Mouse (Mus musculus): ENCODE data around the gene Hist2h2ab.
A peak's percentile ranks its signal among the peaks of the same experiment; 100 is the strongest.
"Not testable (repeated sequence)": the region's sequence is repeated elsewhere in the genome, so short reads cannot be mapped to it uniquely, and the experiment has no call there.

Gene Hist2h2ab

GRCm38 (mm10) chr3:96230404-96230803 lies 10.7 kb downstream of the Hist2h2ab start:
- Histone ChIP-seq H3K27me3 (ENCODE audit: insufficient read depth, low read length) (no peaks in the 10 kb centered on the region), H3K4me3 (replicated peaks; ENCODE audit: low read length) (no peak overlapping the region), H3K4me1 (replicated peaks; ENCODE audit: low read depth, low read length) (peaks cover 17% of the 10 kb centered on the region), H3K36me3 (ENCODE audit: insufficient read depth, low read length) (peaks cover 3% of the 10 kb centered on the region; the same call in 1 of the 2 replicates), H3K9me3 (ENCODE audit: low read length) (no peaks in the 10 kb centered on the region)
- TF ChIP-seq POU5F1 (IDR thresholded peaks at IDR 0.05; ENCODE audit: borderline replicate concordance, low read length) (no peak), CTCF (conservative IDR thresholded peaks at IDR 0.05; ENCODE audit: low read length) (no peak), NANOG (IDR thresholded peaks at IDR 0.05; ENCODE audit: borderline replicate concordance, low read length) (no peak)

DNA sequence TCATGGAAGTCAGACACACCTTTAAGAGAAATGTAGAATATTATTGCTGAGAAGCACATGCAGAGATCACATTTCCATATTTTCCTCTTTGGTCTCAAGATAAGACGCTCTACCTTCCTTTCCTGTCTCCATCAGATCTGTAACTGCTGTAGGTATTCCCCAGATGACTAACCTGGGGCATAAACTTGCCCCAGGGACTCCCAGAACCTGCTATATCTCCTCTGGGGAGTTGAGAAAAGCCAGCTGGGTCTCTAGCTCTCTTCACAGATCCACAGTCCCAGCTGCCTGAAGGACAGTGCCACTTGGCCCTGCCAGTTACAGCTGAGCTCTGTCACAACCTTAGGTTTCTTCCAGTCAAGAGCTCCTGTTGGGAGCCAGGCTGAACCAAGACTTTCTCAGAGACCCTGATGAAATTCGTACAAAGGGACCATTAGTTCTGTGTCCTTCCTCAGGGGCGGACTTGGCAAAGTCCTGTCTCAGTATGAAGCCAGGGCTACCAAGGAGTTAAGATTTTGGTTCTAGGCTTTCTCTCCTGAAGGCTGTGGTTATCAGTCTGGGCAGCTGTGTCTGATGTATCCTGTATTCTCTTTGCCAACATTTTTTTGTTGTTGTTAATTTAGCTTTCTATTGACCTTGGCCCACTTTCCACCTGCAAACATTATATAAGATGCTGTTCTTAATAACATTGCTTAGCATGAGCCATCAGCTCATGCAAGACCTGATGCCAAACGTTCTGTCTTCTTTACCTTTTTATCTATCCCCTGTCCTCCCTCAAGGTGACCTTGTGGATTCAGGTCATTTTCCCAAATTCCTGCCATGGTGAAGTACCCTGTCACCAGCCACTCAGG lies 11.5 kb downstream of the Hist2h2ab start:
- H3K36me3 ChIP-seq (ENCODE audit: insufficient read depth, low read length), result peaks cover 11% of the 10 kb centered on the region; the same call in 1 of the 2 replicates
- peaks cover 14% of the 10 kb centered on the region for H3K4me1 ChIP-seq (replicated peaks; ENCODE audit: low read depth, low read length)
- TF ChIP-seq POU5F1 (IDR thresholded peaks at IDR 0.05; ENCODE audit: borderline replicate concordance, low read length), result no peak
- TF ChIP-seq CTCF (conservative IDR thresholded peaks at IDR 0.05; ENCODE audit: low read length), result no peak
- no peak for TF ChIP-seq NANOG (IDR thresholded peaks at IDR 0.05; ENCODE audit: borderline replicate concordance, low read length)
- H3K27me3 ChIP-seq (ENCODE audit: insufficient read depth, low read length), result no peaks in the 10 kb centered on the region
- H3K4me3 ChIP-seq (replicated peaks; ENCODE audit: low read length), result no peak overlapping the region
- H3K9me3 ChIP-seq (ENCODE audit: low read length), result no peaks in the 10 kb centered on the region

DNA sequence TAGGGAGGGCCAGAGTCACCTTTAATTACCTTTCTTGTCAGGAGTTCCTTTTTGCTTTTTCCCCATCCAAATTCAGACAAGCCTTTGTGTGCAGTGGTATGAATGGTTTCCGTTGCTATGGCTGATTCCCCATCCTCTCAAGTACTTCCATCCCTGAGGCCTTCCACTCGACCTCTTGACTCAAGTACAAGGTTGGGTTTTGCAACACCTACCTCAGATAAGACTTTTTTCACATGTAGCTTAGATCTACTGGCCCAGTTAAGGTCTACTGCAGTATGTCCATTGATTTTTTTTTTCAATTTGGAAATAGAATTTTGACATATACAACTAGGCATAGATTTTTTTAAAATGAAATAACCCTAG lies 12.1 kb downstream of the Hist2h2ab start:
- H3K4me1 ChIP-seq (replicated peaks; ENCODE audit: low read depth, low read length), result peaks cover 18% of the 10 kb centered on the region
- peaks cover 17% of the 10 kb centered on the region; the same call in 1 of the 2 replicates for H3K36me3 ChIP-seq (ENCODE audit: insufficient read depth, low read length)
- H3K27me3 ChIP-seq (ENCODE audit: insufficient read depth, low read length), result no peaks in the 10 kb centered on the region
- no peak for TF ChIP-seq POU5F1 (IDR thresholded peaks at IDR 0.05; ENCODE audit: borderline replicate concordance, low read length)
- no peak for TF ChIP-seq CTCF (conservative IDR thresholded peaks at IDR 0.05; ENCODE audit: low read length)
- TF ChIP-seq NANOG (IDR thresholded peaks at IDR 0.05; ENCODE audit: borderline replicate concordance, low read length), result no peak
- no peak overlapping the region for H3K4me3 ChIP-seq (replicated peaks; ENCODE audit: low read length)
- no peaks in the 10 kb centered on the region for H3K9me3 ChIP-seq (ENCODE audit: low read length)

- Histone ChIP-seq H3K9me3 (ENCODE audit: low read length) (no peaks in the 10 kb centered on the region), H3K4me1 (replicated peaks; ENCODE audit: low read depth, low read length) (peaks cover 20% of the 10 kb centered on the region), H3K4me3 (replicated peaks; ENCODE audit: low read length) (no peak overlapping the region), H3K36me3 (ENCODE audit: insufficient read depth, low read length) (peaks cover 26% of the 10 kb centered on the region; the same call in 1 of the 2 replicates), H3K27me3 (ENCODE audit: insufficient read depth, low read length) (no peaks in the 10 kb centered on the region)
- TF ChIP-seq NANOG (IDR thresholded peaks at IDR 0.05; ENCODE audit: borderline replicate concordance, low read length) (no peak), POU5F1 (IDR thresholded peaks at IDR 0.05; ENCODE audit: borderline replicate concordance, low read length) (no peak)
These were observed 15.2 kb downstream of the Hist2h2ab start for GRCm38 (mm10) chr3:96234914-96235313.

DNA sequence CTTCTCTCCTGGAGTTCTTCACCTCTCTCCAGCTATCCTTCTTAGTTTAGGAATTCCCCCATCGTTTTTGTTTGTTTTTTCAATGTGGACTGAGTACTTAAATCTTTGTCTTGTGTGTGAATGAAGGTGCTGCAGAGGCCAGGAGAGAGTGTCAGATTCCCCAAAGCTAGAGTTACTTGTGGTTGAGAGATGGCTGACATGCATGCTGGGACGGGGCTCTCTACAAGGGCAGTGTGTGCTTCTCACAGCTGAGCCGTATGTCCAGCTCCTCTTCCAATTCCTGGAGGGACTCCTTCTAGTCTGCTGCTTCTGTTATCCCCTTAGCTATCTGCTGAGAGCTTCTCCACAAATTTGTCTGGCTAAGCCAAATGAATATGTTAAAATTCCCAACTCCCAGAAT lies 16.2 kb downstream of the Hist2h2ab start:
- Histone ChIP-seq H3K36me3 (ENCODE audit: insufficient read depth, low read length) (peaks cover 26% of the 10 kb centered on the region; the same call in 1 of the 2 replicates), H3K4me3 (replicated peaks; ENCODE audit: low read length) (no peak overlapping the region), H3K4me1 (replicated peaks; ENCODE audit: low read depth, low read length) (peaks cover 21% of the 10 kb centered on the region), H3K9me3 (ENCODE audit: low read length) (no peaks in the 10 kb centered on the region), H3K27me3 (ENCODE audit: insufficient read depth, low read length) (no peaks in the 10 kb centered on the region)
- no peak for TF ChIP-seq NANOG (IDR thresholded peaks at IDR 0.05; ENCODE audit: borderline replicate concordance, low read length)
- TF ChIP-seq CTCF (conservative IDR thresholded peaks at IDR 0.05; ENCODE audit: low read length), result no peak
- TF ChIP-seq POU5F1 (IDR thresholded peaks at IDR 0.05; ENCODE audit: borderline replicate concordance, low read length), result no peak

- H3K4me3 ChIP-seq (replicated peaks; ENCODE audit: low read length), result peak overlapping the region; percentile 81
- peaks cover 26% of the 10 kb centered on the region; the same call in 1 of the 2 replicates for H3K36me3 ChIP-seq (ENCODE audit: insufficient read depth, low read length)
- H3K9me3 ChIP-seq (ENCODE audit: low read length), result no peaks in the 10 kb centered on the region
- peaks cover 32% of the 10 kb centered on the region for H3K4me1 ChIP-seq (replicated peaks; ENCODE audit: low read depth, low read length)
- TF ChIP-seq NANOG (IDR thresholded peaks at IDR 0.05; ENCODE audit: borderline replicate concordance, low read length), result no peak
- no peak for TF ChIP-seq CTCF (conservative IDR thresholded peaks at IDR 0.05; ENCODE audit: low read length)
- TF ChIP-seq POU5F1 (IDR thresholded peaks at IDR 0.05; ENCODE audit: borderline replicate concordance, low read length), result no peak
- H3K27me3 ChIP-seq (ENCODE audit: insufficient read depth, low read length), result no peaks in the 10 kb centered on the region
These were observed 17.2 kb downstream of the Hist2h2ab start for GRCm38 (mm10) chr3:96236834-96237334.

DNA sequence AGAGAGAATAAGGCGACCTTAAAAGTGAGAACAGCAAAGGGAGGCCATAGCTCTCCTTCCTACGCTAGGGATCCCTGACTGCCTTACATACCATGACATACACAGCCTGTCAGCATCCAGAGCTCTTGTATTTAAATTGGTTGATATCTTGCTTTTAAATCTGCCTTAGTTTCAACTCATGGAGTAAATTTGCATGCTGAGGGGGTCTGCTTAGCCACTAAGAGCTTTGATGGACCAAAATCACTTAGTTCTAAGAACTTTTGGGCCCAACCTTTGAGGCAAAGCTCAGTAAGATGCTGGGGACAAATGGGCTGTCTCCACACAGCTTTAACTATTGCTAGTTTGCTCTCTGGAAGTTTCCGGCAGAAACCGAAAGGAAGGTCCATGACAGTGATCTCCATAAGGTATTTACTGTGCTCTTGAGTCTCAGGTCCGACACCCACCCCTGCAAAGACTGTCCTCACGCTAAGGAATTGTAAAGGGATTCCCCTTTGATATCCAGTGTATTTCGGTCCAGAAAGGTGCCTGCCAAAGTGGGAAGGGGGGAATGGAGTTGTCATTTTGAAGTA lies 17.8 kb downstream of the Hist2h2ab start:
- Histone ChIP-seq H3K4me3 (replicated peaks; ENCODE audit: low read length) (peak overlapping the region; percentile 81), H3K36me3 (ENCODE audit: insufficient read depth, low read length) (peaks cover 26% of the 10 kb centered on the region; the same call in 1 of the 2 replicates), H3K27me3 (ENCODE audit: insufficient read depth, low read length) (no peaks in the 10 kb centered on the region), H3K9me3 (ENCODE audit: low read length) (no peaks in the 10 kb centered on the region), H3K4me1 (replicated peaks; ENCODE audit: low read depth, low read length) (peaks cover 37% of the 10 kb centered on the region)
- TF ChIP-seq POU5F1 (IDR thresholded peaks at IDR 0.05; ENCODE audit: borderline replicate concordance, low read length) (no peak), CTCF (conservative IDR thresholded peaks at IDR 0.05; ENCODE audit: low read length) (no peak), NANOG (IDR thresholded peaks at IDR 0.05; ENCODE audit: borderline replicate concordance, low read length) (no peak)

GRCm38 (mm10) chr3:96237904-96238511 lies 18.3 kb downstream of the Hist2h2ab start:
- TF ChIP-seq CTCF (conservative IDR thresholded peaks at IDR 0.05; ENCODE audit: low read length) (no peak), NANOG (IDR thresholded peaks at IDR 0.05; ENCODE audit: borderline replicate concordance, low read length) (no peak), POU5F1 (IDR thresholded peaks at IDR 0.05; ENCODE audit: borderline replicate concordance, low read length) (no peak)
- Histone ChIP-seq H3K36me3 (ENCODE audit: insufficient read depth, low read length) (peaks cover 26% of the 10 kb centered on the region; the same call in 1 of the 2 replicates), H3K4me1 (replicated peaks; ENCODE audit: low read depth, low read length) (peaks cover 43% of the 10 kb centered on the region), H3K4me3 (replicated peaks; ENCODE audit: low read length) (peak overlapping the region; percentile 81), H3K27me3 (ENCODE audit: insufficient read depth, low read length) (no peaks in the 10 kb centered on the region), H3K9me3 (ENCODE audit: low read length) (no peaks in the 10 kb centered on the region)

DNA sequence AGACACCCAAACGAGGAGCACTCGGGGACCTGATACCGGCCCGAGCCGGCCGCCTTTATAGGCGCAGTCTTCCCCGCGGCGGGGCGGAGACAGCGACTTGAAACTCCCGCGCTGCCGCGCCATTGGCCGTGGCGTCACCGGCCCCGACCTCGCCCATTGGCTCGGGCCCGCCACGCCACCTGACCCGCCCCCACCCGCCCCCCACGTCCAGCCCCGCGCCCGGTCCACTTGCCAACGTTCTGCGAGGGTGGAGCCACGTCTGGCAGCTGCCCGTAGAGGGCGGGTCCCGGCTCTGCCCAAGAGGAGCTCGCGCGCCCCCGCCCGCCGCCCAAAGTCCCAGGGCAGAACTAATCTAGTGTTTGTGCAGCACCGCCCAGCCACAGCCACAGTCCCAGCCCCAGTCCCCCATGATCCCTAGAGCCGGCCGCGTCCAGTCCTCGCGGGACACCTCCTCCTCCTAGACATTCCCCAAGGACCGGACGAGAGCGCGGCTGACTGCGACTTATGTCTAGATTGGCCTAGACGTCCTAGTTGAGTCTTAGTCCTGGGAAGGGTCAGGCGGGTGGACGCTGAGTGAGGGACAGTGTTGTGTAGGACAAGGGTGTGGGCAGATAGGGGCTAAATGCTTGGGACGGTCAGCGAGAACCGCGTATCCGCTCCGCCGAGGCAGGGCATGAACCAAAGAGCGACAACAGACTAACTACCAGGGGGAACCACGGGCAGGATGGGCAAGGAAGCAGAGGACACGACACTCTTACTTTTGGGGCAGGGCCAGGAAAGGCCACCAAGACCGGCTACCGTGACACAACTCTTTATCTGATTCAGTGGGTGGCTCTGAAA lies 19.5 kb downstream of the Hist2h2ab start, which contains the start of gene Hist2h3c2:
Hist2h3c2 (minus strand) TSS at position 174 of the 840 bp plus-strand sequence.
- peak within 1 kb of the TSS; percentile 81 for H3K4me3 ChIP-seq (replicated peaks; ENCODE audit: low read length)
- H3K36me3 ChIP-seq (ENCODE audit: insufficient read depth, low read length), result peaks cover 26% of the 10 kb centered on the region; the same call in 1 of the 2 replicates
- H3K4me1 ChIP-seq (replicated peaks; ENCODE audit: low read depth, low read length), result peaks cover 55% of the 10 kb centered on the region
- H3K9me3 ChIP-seq (ENCODE audit: low read length); H3K27me3 ChIP-seq (ENCODE audit: insufficient read depth, low read length): not testable (repeated sequence)

DNA sequence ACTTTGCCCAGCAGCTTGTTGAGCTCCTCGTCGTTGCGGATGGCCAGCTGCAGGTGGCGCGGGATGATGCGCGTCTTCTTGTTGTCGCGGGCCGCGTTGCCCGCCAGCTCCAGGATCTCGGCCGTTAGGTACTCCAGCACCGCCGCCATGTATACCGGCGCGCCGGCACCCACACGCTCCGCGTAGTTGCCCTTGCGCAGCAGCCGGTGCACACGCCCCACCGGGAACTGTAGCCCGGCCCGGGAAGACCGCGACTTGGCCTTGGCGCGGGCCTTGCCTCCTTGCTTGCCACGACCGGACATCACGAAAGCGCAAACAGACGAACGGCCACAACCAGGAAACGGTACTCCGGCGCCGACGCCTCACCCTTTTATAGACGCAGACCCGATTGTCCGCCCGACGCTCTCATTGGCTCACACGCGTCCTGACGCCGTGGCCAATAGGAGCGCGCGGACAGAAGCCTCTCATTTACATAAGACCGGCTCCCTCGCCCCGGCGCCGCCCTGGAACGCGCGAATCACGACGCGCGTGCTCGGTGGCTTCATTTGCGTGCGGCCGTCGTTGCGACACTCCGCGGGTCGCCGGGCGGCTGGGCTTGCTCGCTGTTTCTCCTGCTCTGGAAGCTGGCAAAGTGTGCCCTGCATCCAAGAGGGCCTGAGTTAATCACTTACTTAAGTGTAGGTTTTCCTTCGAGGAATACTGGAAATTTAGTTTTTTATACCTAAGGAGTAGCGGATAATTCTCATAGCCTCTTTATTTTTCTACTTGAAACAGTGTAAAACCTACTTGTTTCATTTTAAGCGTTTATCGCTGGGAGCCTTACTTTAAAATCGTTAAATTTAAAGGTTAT lies 20.5 kb downstream of the Hist2h2ab start, which contains the start of gene Hist2h2aa2:
Hist2h2aa2 (minus strand) TSS at position 328 of the 850 bp plus-strand sequence.
- H3K27me3 ChIP-seq (ENCODE audit: insufficient read depth, low read length); H3K9me3 ChIP-seq (ENCODE audit: low read length): not testable (repeated sequence)
- Histone ChIP-seq H3K4me3 (replicated peaks; ENCODE audit: low read length) (peak within 1 kb of the TSS; percentile 72), H3K36me3 (ENCODE audit: insufficient read depth, low read length) (peaks cover 25% of the 10 kb centered on the region; the same call in 1 of the 2 replicates), H3K4me1 (replicated peaks; ENCODE audit: low read depth, low read length) (peaks cover 60% of the 10 kb centered on the region)
